Mouse (Mus musculus): Measurements from ENCODE around the gene Chrne. TPM values are rescaled to one million over a fixed set of nuclear protein-coding genes. Genes with fewer than 3 reads are reported as not detected.

Chrne gene
- polyA plus RNA-seq, 1 experiment from 2014 or later, result 0.65 TPM

GRCm38 (mm10) chr11:70643051-70643450 is 24.0 kb upstream of the Chrne start:
- peaks cover 18% of the 10 kb centered on the region for H3K4me1 ChIP-seq
- no peaks in the 10 kb centered on the region for H3K9me3 ChIP-seq (replicated peaks)
- no peak overlapping the region for H3K4me3 ChIP-seq (replicated peaks)
- H3K36me3 ChIP-seq, result peaks cover 28% of the 10 kb centered on the region
- 90% methylated on average over 6 of the region's 6 CpGs for WGBS
- H3K27me3 ChIP-seq, result no peaks in the 10 kb centered on the region
- ATAC-seq (ENCODE audit: insufficient number of reproducible peaks, low FRiP score, low TSS enrichment, low read depth), result no peak
- no peak overlapping the region for H3K27ac ChIP-seq (replicated peaks)
- no peak overlapping the region for H3K9ac ChIP-seq
- H3K4me2 ChIP-seq (replicated peaks), result no peak overlapping the region

GRCm38 (mm10) chr11:70641241-70641640 is 22.2 kb upstream of the Chrne start:
- Histone ChIP-seq H3K4me2 (replicated peaks) (no peak overlapping the region), H3K27ac (replicated peaks) (no peak overlapping the region), H3K9me3 (replicated peaks) (no peaks in the 10 kb centered on the region), H3K4me3 (replicated peaks) (no peak overlapping the region), H3K27me3 (no peaks in the 10 kb centered on the region), H3K9ac (no peak overlapping the region), H3K36me3 (peaks cover 28% of the 10 kb centered on the region), H3K4me1 (peaks cover 13% of the 10 kb centered on the region)
- 83% methylated on average over 7 of the region's 7 CpGs for WGBS
- no peak for ATAC-seq (ENCODE audit: insufficient number of reproducible peaks, low FRiP score, low TSS enrichment, low read depth)

- ATAC-seq (ENCODE audit: insufficient number of reproducible peaks, low FRiP score, low TSS enrichment, low read depth), result no peak
- H3K9me3 ChIP-seq (replicated peaks), result no peaks in the 10 kb centered on the region
- H3K27ac ChIP-seq (replicated peaks), result no peak overlapping the region
- 83% methylated on average over 8 of the region's 8 CpGs for WGBS
- H3K4me1 ChIP-seq, result peaks cover under 1% of the 10 kb centered on the region; the same call in 1 of the 2 replicates
- no peak overlapping the region for H3K4me3 ChIP-seq (replicated peaks)
- no peaks in the 10 kb centered on the region for H3K27me3 ChIP-seq
- no peak overlapping the region for H3K9ac ChIP-seq
- peaks cover 20% of the 10 kb centered on the region for H3K36me3 ChIP-seq
- H3K4me2 ChIP-seq (replicated peaks), result no peak overlapping the region
Observed at GRCm38 (mm10) chr11:70639976-70640375, 21.0 kb upstream of the Chrne start.

GRCm38 (mm10) chr11:70638714-70639278 is 19.8 kb upstream of the Chrne start, which contains the start of gene Gp1ba:
Gene Gp1ba, plus strand, starts transcription at chr11:70639122.
- 58% methylated on average over 5 of the region's 5 CpGs for WGBS
- Histone ChIP-seq H3K36me3 (peaks cover 9% of the 10 kb centered on the region; the same call in 1 of the 2 replicates), H3K4me3 (replicated peaks) (no peak within 1 kb of the TSS), H3K27ac (replicated peaks) (no peak within 1 kb of the TSS), H3K4me1 (no peaks in the 10 kb centered on the region), H3K9me3 (replicated peaks) (no peaks in the 10 kb centered on the region), H3K27me3 (no peaks in the 10 kb centered on the region), H3K4me2 (replicated peaks) (no peak within 1 kb of the TSS), H3K9ac (no peak within 1 kb of the TSS)
- no peak for ATAC-seq (ENCODE audit: insufficient number of reproducible peaks, low FRiP score, low TSS enrichment, low read depth)

- Histone ChIP-seq H3K4me1 (no peaks in the 10 kb centered on the region), H3K27me3 (no peaks in the 10 kb centered on the region), H3K9me3 (replicated peaks) (no peaks in the 10 kb centered on the region), H3K9ac (no peak overlapping the region), H3K36me3 (0 out of 2 replicates have a peak, but pooled peaks cover 4% of the 10 kb centered on the region), H3K4me2 (replicated peaks) (no peak overlapping the region), H3K4me3 (replicated peaks) (no peak overlapping the region), H3K27ac (replicated peaks) (no peak overlapping the region)
- 84% methylated on average over 1 of the region's 1 CpGs for WGBS
- ATAC-seq (ENCODE audit: insufficient number of reproducible peaks, low FRiP score, low TSS enrichment, low read depth), result no peak
Observed at GRCm38 (mm10) chr11:70638293-70638692, 19.3 kb upstream of the Chrne start.

- ATAC-seq (ENCODE audit: insufficient number of reproducible peaks, low FRiP score, low TSS enrichment, low read depth), result no peak
- Histone ChIP-seq H3K9ac (no peak overlapping the region), H3K9me3 (replicated peaks) (no peaks in the 10 kb centered on the region), H3K4me2 (replicated peaks) (no peak overlapping the region), H3K4me1 (no peaks in the 10 kb centered on the region), H3K36me3 (no peaks in the 10 kb centered on the region), H3K27ac (replicated peaks) (no peak overlapping the region), H3K4me3 (replicated peaks) (no peak overlapping the region), H3K27me3 (no peaks in the 10 kb centered on the region)
- 84% methylated on average over 1 of the region's 1 CpGs for WGBS
Observed at GRCm38 (mm10) chr11:70637764-70638163, 18.7 kb upstream of the Chrne start.

GRCm38 (mm10) chr11:70635601-70636000 is 16.6 kb upstream of the Chrne start:
- no peak overlapping the region for H3K9ac ChIP-seq
- H3K27me3 ChIP-seq, result no peaks in the 10 kb centered on the region
- H3K27ac ChIP-seq (replicated peaks), result no peak overlapping the region
- WGBS, result 69% methylated on average over 4 of the region's 4 CpGs
- no peak overlapping the region for H3K4me3 ChIP-seq (replicated peaks)
- H3K4me1 ChIP-seq, result no peaks in the 10 kb centered on the region
- H3K9me3 ChIP-seq (replicated peaks), result no peaks in the 10 kb centered on the region
- no peaks in the 10 kb centered on the region for H3K36me3 ChIP-seq
- H3K4me2 ChIP-seq (replicated peaks), result no peak overlapping the region
- no peak for ATAC-seq (ENCODE audit: insufficient number of reproducible peaks, low FRiP score, low TSS enrichment, low read depth)

- Histone ChIP-seq H3K4me1 (no peaks in the 10 kb centered on the region), H3K9ac (no peak overlapping the region), H3K4me2 (replicated peaks) (no peak overlapping the region), H3K27ac (replicated peaks) (no peak overlapping the region), H3K36me3 (no peaks in the 10 kb centered on the region), H3K4me3 (replicated peaks) (no peak overlapping the region), H3K27me3 (no peaks in the 10 kb centered on the region), H3K9me3 (replicated peaks) (no peaks in the 10 kb centered on the region)
- WGBS, result 70% methylated on average over 7 of the region's 7 CpGs
- no peak for ATAC-seq (ENCODE audit: insufficient number of reproducible peaks, low FRiP score, low TSS enrichment, low read depth)
Observed at GRCm38 (mm10) chr11:70630129-70630528, 11.1 kb upstream of the Chrne start.

GRCm38 (mm10) chr11:70629557-70629956 is 10.5 kb upstream of the Chrne start:
- ATAC-seq (ENCODE audit: insufficient number of reproducible peaks, low FRiP score, low TSS enrichment, low read depth), result no peak
- H3K9ac ChIP-seq, result no peak overlapping the region
- H3K27ac ChIP-seq (replicated peaks), result no peak overlapping the region
- no peaks in the 10 kb centered on the region for H3K9me3 ChIP-seq (replicated peaks)
- H3K4me1 ChIP-seq, result no peaks in the 10 kb centered on the region
- H3K27me3 ChIP-seq, result no peaks in the 10 kb centered on the region
- H3K4me2 ChIP-seq (replicated peaks), result no peak overlapping the region
- H3K36me3 ChIP-seq, result no peaks in the 10 kb centered on the region
- WGBS, result 56% methylated on average over 5 of the region's 5 CpGs
- H3K4me3 ChIP-seq (replicated peaks), result no peak overlapping the region

GRCm38 (mm10) chr11:70628431-70628830 is 9.4 kb upstream of the Chrne start:
- Histone ChIP-seq H3K9me3 (replicated peaks) (no peaks in the 10 kb centered on the region), H3K9ac (no peak overlapping the region), H3K4me3 (replicated peaks) (no peak overlapping the region), H3K4me1 (no peaks in the 10 kb centered on the region), H3K27me3 (no peaks in the 10 kb centered on the region), H3K27ac (replicated peaks) (no peak overlapping the region), H3K4me2 (replicated peaks) (no peak overlapping the region), H3K36me3 (no peaks in the 10 kb centered on the region)
- no peak for ATAC-seq (ENCODE audit: insufficient number of reproducible peaks, low FRiP score, low TSS enrichment, low read depth)
- WGBS, result 74% methylated on average over 2 of the region's 2 CpGs

- Histone ChIP-seq H3K4me3 (replicated peaks) (no peak overlapping the region), H3K27me3 (no peaks in the 10 kb centered on the region), H3K4me1 (no peaks in the 10 kb centered on the region), H3K27ac (replicated peaks) (no peak overlapping the region), H3K9me3 (replicated peaks) (no peaks in the 10 kb centered on the region), H3K9ac (no peak overlapping the region), H3K4me2 (replicated peaks) (no peak overlapping the region), H3K36me3 (no peaks in the 10 kb centered on the region)
- ATAC-seq (ENCODE audit: insufficient number of reproducible peaks, low FRiP score, low TSS enrichment, low read depth), result no peak
- WGBS, result 59% methylated on average over 4 of the region's 4 CpGs
Observed at GRCm38 (mm10) chr11:70626877-70627276, 7.9 kb upstream of the Chrne start.

- no peak for ATAC-seq (ENCODE audit: insufficient number of reproducible peaks, low FRiP score, low TSS enrichment, low read depth)
- Histone ChIP-seq H3K27ac (replicated peaks) (no peak overlapping the region), H3K4me2 (replicated peaks) (no peak overlapping the region), H3K4me3 (replicated peaks) (no peak overlapping the region), H3K36me3 (no peaks in the 10 kb centered on the region), H3K4me1 (no peaks in the 10 kb centered on the region), H3K27me3 (no peaks in the 10 kb centered on the region), H3K9ac (no peak overlapping the region), H3K9me3 (replicated peaks) (no peaks in the 10 kb centered on the region)
- 49% methylated on average over 4 of the region's 4 CpGs for WGBS
Observed at GRCm38 (mm10) chr11:70625473-70625872, 6.5 kb upstream of the Chrne start.

Data from embryonic facial prominence, embryonic 15.5 days (tissue).